Mouse (Mus musculus) liver, adult 2 months (tissue): Measurements from ENCODE around the gene Mogat2. TPM values are rescaled to one million over a fixed set of nuclear protein-coding genes. Genes with fewer than 3 reads are reported as not detected.
A peak's percentile ranks its signal among the peaks of the same experiment; 100 is the strongest.

ENCODE experiments used
- DNase-seq: peaks from one replicate; pipeline ENCODE4 v3.0.0-alpha.2; 2011; ENCODE audit warnings: low read depth, low spot score; ENCODE audit errors: extremely low read depth
- H3K27ac ChIP-seq: fragments of 200-500 bp; replicated peaks from 2 replicates; pipeline ENCODE4 v1.5.1; 2012; ENCODE audit warnings: low read depth, mild to moderate bottlenecking, control low read depth, inconsistent platforms, low read length; ENCODE audit not compliant: insufficient read depth
- H3K27me3 ChIP-seq: fragments of 200-500 bp; 2 replicates; pipeline ENCODE4 v1.6.1; 2012; ENCODE audit warnings: mild to moderate bottlenecking, moderate library complexity, low read length, inconsistent platforms; ENCODE audit not compliant: control insufficient read depth, insufficient read depth
- H3K36me3 ChIP-seq: fragments of 200-500 bp; 2 replicates; pipeline ENCODE4 v1.6.1; 2012; ENCODE audit warnings: low read length, inconsistent platforms; ENCODE audit not compliant: control insufficient read depth, insufficient read depth
- H3K4me1 ChIP-seq: fragments of 200-500 bp; 2 replicates; pipeline ENCODE4 v1.6.1; 2011; ENCODE audit warnings: low read length; ENCODE audit not compliant: control insufficient read depth, insufficient read depth
- H3K4me3 ChIP-seq: fragments of 200-500 bp; 2 replicates; pipeline ENCODE4 v1.5.1; 2011; ENCODE audit warnings: low read depth, mild to moderate bottlenecking, control low read depth, low read length, moderate library complexity; ENCODE audit not compliant: insufficient read depth
- H3K79me2 ChIP-seq: fragments of 200-500 bp; 2 replicates; pipeline ENCODE4 v1.6.1; 2012; ENCODE audit warnings: inconsistent platforms, mild to moderate bottlenecking, low read length, moderate library complexity; ENCODE audit not compliant: control insufficient read depth, insufficient read depth
- H3K9ac ChIP-seq: fragments of 200-500 bp; 2 replicates; pipeline ENCODE4 v1.6.1; 2012; ENCODE audit warnings: low read depth, mild to moderate bottlenecking, control low read depth, inconsistent platforms, low read length
- CTCF ChIP-seq: fragments of 200-500 bp; IDR thresholded peaks from 2 replicates; pipeline ENCODE4 v1.5.1; 2011; ENCODE audit warnings: low read depth, low read length, control low read depth
- POLR2A ChIP-seq: fragments of 200-500 bp; IDR thresholded peaks from 2 replicates; pipeline ENCODE4 v1.6.1; 2011; ENCODE audit warnings: low read length, control low read depth; ENCODE audit not compliant: insufficient read depth; ENCODE audit errors: extremely low read depth
- WGBS: fragments of 180-500 bp; shearing (Covaris S2); methylation state at CpG from one replicate; pipeline ENCODE4 v1.1.7; 2018; 5-methylcytosine and 5-hydroxymethylcytosine counted together
- polyA plus RNA-seq: library from polyadenylated mRNA; depleted of rRNA; stranded (reverse); fragments of >200 nt; gene quantifications from 2 replicates; pipeline ENCODE4 v1.2.3, GENCODE M21; 2012
- total RNA-seq: library from RNA; depleted of rRNA; stranded (reverse); fragments of >200 nt; gene quantifications from 2 replicates; pipeline ENCODE4 v1.2.3, GENCODE M21; 2014

Gene Mogat2
- total and polyA plus RNA-seq, 2 experiments, result 0.22 to 0.74 TPM

DNA sequence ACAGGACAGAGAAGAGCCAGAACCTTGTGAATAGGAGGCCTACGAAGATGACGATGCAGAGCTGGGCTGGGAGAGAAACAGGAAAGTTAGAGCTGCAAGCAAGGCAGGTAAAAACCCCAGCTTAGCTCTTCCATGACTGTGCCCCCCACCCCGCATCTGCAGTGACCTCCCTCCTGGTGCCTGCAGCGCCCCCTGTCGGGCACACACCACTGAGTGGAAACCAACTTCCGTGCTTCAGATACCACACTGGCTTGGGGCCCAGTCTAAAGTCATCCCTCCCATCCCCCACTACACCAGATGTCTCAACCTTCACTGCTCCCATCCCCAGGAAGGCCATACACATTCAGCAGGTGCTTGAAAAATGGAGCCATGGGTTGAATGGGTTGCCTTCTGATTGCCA is 5.8 kb downstream of the Mogat2 start:
- Histone ChIP-seq H3K79me2 (no peaks in the 10 kb centered on the region), H3K36me3 (no peaks in the 10 kb centered on the region), H3K4me1 (peaks cover 19% of the 10 kb centered on the region), H3K27me3 (no peaks in the 10 kb centered on the region), H3K27ac (no peak overlapping the region), H3K4me3 (no peak overlapping the region), H3K9ac (no peak overlapping the region)
- TF ChIP-seq POLR2A, result no peak
- peak; percentile 33 for TF ChIP-seq CTCF
- 68% methylated on average over 6 of the region's 6 CpGs for WGBS
- DNase-seq, result no peak

DNA sequence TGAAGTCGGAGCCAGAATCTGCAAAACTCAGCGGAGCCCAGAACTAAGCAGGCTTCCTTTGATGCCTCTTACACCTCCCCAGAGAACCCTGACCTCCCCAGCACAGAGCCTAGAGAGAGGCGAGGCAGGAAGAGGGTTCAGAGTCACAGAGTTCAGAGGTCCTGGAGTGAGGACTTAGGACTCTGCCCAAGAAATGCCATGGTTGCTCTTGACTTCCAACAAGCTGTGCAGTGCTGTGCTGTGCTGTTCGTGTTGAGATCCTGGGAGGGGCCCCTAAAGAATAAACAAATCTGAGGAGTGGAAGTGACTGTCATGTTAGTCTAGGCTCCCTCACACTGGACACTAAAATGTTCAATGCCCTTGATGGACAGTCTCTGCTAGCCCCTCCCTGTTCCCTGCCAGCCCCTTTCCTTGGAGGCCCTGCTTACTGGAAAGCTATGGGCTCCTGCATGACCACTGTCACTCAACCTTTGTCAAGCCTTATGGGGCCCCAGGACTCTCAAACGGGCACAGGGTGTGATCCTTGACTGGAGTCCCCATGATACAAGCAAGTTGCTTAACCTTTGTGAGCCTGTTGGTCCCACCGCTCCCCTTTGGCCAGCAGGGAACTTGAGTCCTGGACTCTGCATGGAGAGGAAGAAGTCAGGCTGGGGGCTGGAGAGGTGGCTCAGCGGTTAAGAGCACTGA is 8.2 kb downstream of the Mogat2 start:
- H3K4me3 ChIP-seq, result no peak overlapping the region
- DNase-seq, result peak; percentile 93
- TF ChIP-seq POLR2A (no peak), CTCF (no peak)
- H3K27me3 ChIP-seq, result no peaks in the 10 kb centered on the region
- H3K27ac ChIP-seq, result peak overlapping the region; percentile 89
- 36% methylated on average over 7 of the region's 7 CpGs for WGBS
- H3K79me2 ChIP-seq, result no peaks in the 10 kb centered on the region
- H3K9ac ChIP-seq, result peak overlapping the region; percentile 15
- no peaks in the 10 kb centered on the region for H3K36me3 ChIP-seq
- H3K4me1 ChIP-seq, result peaks cover 32% of the 10 kb centered on the region

DNA sequence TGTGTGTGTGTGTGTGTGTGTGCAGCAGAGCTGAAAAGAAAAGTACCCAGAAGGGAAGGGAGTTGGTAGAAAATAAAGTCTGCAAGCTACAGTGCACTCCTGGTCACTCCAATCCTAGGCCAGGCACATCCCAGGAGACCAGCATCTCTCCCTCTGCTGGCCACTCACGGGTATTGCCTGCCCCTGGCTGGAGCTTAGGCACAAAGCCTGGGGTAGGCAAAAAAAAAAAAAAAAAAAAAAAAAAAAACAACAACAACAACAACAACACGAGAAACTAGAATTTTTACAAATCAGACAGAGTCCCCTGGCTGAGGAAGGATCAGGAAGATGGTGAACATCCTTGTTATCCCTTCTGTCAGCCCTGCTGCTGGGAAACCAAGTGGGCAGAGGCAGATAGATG is 9.0 kb downstream of the Mogat2 start:
- Histone ChIP-seq H3K27me3 (no peaks in the 10 kb centered on the region), H3K79me2 (no peaks in the 10 kb centered on the region), H3K4me1 (peaks cover 37% of the 10 kb centered on the region), H3K9ac (peak overlapping the region; percentile 15), H3K27ac (peak overlapping the region; percentile 89), H3K4me3 (no peak overlapping the region), H3K36me3 (no peaks in the 10 kb centered on the region)
- peak; percentile 76 for DNase-seq
- no peak for TF ChIP-seq POLR2A
- peak; percentile 90 for TF ChIP-seq CTCF
- WGBS, result 5% methylated on average over 2 of the region's 2 CpGs

DNA sequence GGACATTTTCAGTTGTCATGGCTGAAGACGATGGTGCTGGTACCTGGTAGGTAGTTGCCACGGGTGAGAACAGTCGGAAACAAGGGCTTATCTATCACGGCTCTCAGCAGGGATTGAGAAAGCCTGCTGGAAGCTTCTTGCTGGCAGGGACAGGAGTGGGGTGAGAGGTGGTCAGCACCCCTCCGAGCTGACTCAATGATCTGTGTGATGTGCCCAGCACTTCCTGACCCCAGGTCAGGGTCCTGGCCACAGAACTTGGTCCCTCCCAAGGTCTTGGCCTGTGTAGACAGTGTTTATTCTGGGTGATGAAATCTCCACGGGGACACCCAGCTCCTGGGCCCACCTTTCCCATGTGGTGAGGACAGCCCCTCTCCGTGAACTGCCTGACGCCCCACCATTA is 9.6 kb downstream of the Mogat2 start:
- Histone ChIP-seq H3K36me3 (no peaks in the 10 kb centered on the region), H3K27ac (peak overlapping the region; percentile 80), H3K79me2 (no peaks in the 10 kb centered on the region), H3K9ac (peak overlapping the region; percentile 6; the same call in 1 of the 2 replicates), H3K27me3 (no peaks in the 10 kb centered on the region), H3K4me1 (peaks cover 41% of the 10 kb centered on the region), H3K4me3 (no peak overlapping the region)
- DNase-seq, result peak; percentile 92
- 21% methylated on average over 8 of the region's 8 CpGs for WGBS
- TF ChIP-seq POLR2A (no peak), CTCF (no peak)

DNA sequence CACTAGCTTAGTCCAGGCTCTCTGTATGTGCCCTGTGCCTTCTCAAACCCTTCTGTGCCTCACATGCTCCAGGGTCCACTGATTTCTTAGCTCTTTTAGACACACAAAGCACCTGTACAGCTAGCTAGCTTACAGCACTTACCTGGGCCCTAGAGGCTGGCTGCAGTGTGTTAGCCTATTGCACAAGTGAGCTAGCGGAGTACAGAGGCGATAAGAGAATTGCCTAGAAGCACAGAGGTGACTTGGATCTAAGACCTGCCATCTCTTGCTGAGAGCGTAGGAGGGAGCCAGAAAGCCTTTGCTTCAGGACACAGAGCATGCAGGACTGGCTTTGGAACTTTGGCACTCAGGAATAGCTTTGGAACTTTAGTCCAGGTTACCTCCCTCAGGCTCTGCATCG is 11.2 kb downstream of the Mogat2 start:
- TF ChIP-seq POLR2A, result no peak
- no peak for TF ChIP-seq CTCF
- H3K4me3 ChIP-seq, result no peak overlapping the region
- WGBS, result 22% methylated on average over 4 of the region's 4 CpGs
- peaks cover 41% of the 10 kb centered on the region for H3K4me1 ChIP-seq
- H3K79me2 ChIP-seq, result no peaks in the 10 kb centered on the region
- no peaks in the 10 kb centered on the region for H3K27me3 ChIP-seq
- H3K36me3 ChIP-seq, result no peaks in the 10 kb centered on the region
- DNase-seq, result peak; percentile 98
- peak overlapping the region; percentile 53; the same call in 1 of the 2 replicates for H3K9ac ChIP-seq
- H3K27ac ChIP-seq, result peak overlapping the region; percentile 77

DNA sequence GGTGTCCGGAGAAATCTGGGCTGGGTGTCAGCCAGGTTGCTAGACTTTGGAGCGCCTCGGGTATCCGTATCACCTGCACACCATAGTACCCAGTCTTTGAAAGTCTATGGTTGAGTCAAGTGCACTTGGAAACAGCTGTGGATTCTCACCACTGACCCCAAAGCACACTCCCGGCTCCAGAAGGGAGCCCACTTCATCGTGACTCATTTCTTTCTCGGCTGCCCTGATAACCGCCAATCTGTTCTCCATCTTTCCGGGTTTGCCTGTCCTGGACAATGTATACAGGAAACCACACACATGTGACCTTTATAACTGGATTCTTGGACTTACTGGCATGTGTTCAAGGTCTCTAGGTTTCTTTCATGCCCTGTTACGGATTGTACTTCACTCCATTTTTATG is 11.8 kb downstream of the Mogat2 start:
- no peaks in the 10 kb centered on the region for H3K27me3 ChIP-seq
- no peak overlapping the region for H3K4me3 ChIP-seq
- 70% methylated on average over 10 of the region's 10 CpGs for WGBS

More for the DNA sequence above, 11.8 kb downstream of the Mogat2 start:
- TF ChIP-seq CTCF (no peak), POLR2A (no peak)
- no peak overlapping the region for H3K27ac ChIP-seq
- no peaks in the 10 kb centered on the region for H3K79me2 ChIP-seq
- H3K36me3 ChIP-seq, result no peaks in the 10 kb centered on the region
- no peak overlapping the region for H3K9ac ChIP-seq
- DNase-seq, result no peak
- peaks cover 41% of the 10 kb centered on the region for H3K4me1 ChIP-seq
